Mouse (Mus musculus) lung, postnatal 0 days (tissue): ENCODE measurements at regions not wholly inside any gene's neighbourhood (a gene's known extent, or its start where the extent isn't known, plus 50 kb on each side); places are given as distances from the start of the nearest gene placed in this dataset.

Source experiments
- ATAC-seq: fragments of 200-750 bp; cut with Nextera tagmentation; 2 replicates; pipeline ENCODE4 v1.8.0; 2017; ENCODE audit warnings: moderate library complexity
- DNase-seq: peaks from one replicate; pipeline ENCODE4 v3.0.0-alpha.2; 2016; ENCODE audit warnings: low spot score
- H3K27ac ChIP-seq: fragments of 300-500 bp; sonication (generic); 2 replicates; pipeline ENCODE4 v1.5.1; 2014; ENCODE audit warnings: antibody characterized with exemption, mild to moderate bottlenecking, low read length, mixed read lengths
- H3K27me3 ChIP-seq: fragments of 300-500 bp; sonication (generic); replicated peaks from 2 replicates; pipeline ENCODE4 v1.6.1; 2014; ENCODE audit warnings: low read length, mixed read lengths; ENCODE audit not compliant: insufficient read depth
- H3K36me3 ChIP-seq: fragments of 300-500 bp; sonication (generic); 2 replicates; pipeline ENCODE4 v1.6.1; 2014; ENCODE audit warnings: low read length, mixed read lengths; ENCODE audit not compliant: insufficient read depth
- H3K4me1 ChIP-seq: fragments of 300-500 bp; sonication (generic); 2 replicates; pipeline ENCODE4 v1.6.1; 2014; ENCODE audit warnings: antibody characterized with exemption, low read depth, low read length, mixed read lengths; ENCODE audit not compliant: insufficient read depth
- H3K4me2 ChIP-seq: fragments of 300-500 bp; sonication (generic); replicated peaks from 2 replicates; pipeline ENCODE4 v1.6.1; 2014; ENCODE audit warnings: low read depth, mild to moderate bottlenecking, low read length, moderate library complexity, mixed read lengths
- H3K4me3 ChIP-seq: fragments of 300-500 bp; sonication (generic); 2 replicates; pipeline ENCODE4 v1.5.1; 2014; ENCODE audit warnings: low read depth, low read length
- H3K9ac ChIP-seq: fragments of 300-500 bp; sonication (generic); replicated peaks from 2 replicates; pipeline ENCODE4 v1.6.1; 2014; ENCODE audit warnings: low read depth, mild to moderate bottlenecking
- H3K9me3 ChIP-seq: fragments of 300-500 bp; sonication (generic); 2 replicates; pipeline ENCODE4 v1.6.1; 2016; ENCODE audit warnings: low read length, mixed read lengths
- CTCF ChIP-seq: IDR thresholded peaks from 2 replicates; pipeline ENCODE4 v1.5.1; 2016; ENCODE audit warnings: antibody characterized with exemption, mild to moderate bottlenecking
- EP300 ChIP-seq: IDR thresholded peaks from 2 replicates; pipeline ENCODE4 v1.6.1; 2016; ENCODE audit warnings: antibody characterized with exemption, mild to moderate bottlenecking, control low read depth
- WGBS: fragments of 180-500 bp; shearing (Covaris S2); extraction: QIAGEN DNeasy Blood & Tissue Kit; methylation state at CpG from one replicate; pipeline ENCODE4 v1.1.7; 2014; 5-methylcytosine and 5-hydroxymethylcytosine counted together

DNA sequence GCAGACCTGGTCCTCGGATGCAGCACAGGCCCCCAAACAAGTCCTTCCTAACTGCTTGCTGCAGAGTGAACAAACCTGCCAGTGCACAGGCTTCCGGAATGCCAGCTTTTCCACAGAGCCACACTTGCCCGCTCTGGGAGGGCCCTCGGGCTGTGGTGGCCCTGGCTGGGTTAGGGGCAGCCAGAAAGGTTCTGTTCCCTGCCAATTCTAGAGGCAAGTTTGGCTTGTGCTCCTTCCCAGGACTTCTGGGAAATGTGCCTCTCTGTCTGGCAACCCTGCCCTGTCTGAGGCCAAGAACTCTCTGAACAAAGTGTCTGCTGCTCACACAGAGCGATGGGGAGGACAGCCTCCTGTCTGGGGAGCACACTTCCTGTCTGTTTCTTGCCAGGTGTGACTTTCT lies 66.4 kb downstream of the Xrcc2 start:
- Histone ChIP-seq H3K9me3 (no peaks in the 10 kb centered on the region), H3K4me1 (no peaks in the 10 kb centered on the region), H3K27ac (no peak overlapping the region), H3K4me3 (no peak overlapping the region), H3K9ac (no peak overlapping the region), H3K4me2 (no peak overlapping the region), H3K36me3 (no peaks in the 10 kb centered on the region), H3K27me3 (no peaks in the 10 kb centered on the region)
- TF ChIP-seq EP300 (no peak), CTCF (no peak)
- 77% methylated on average over 5 of the region's 5 CpGs for WGBS
- ATAC-seq, result no peak
- DNase-seq, result no peak

DNA sequence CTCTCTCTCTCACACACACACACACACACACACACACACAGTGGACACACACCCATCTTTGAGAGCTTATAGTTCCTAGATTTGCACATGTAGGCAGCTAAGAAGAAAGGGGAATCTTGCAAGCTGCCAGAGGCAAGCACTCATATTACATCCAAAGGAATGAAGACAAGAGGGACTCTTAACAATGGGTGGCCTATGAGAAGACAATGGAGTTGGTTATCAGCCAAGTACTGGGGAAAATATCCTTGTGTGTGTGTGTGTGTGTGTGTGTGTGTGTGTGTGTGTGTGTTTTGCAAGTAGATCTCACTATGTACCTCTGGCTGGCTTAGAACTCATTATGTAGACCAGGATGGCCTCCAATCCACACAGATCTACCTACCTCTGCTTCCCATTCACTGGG lies 67.5 kb downstream of the Xrcc2 start:
- Histone ChIP-seq H3K4me2 (no peak overlapping the region), H3K27me3 (no peaks in the 10 kb centered on the region), H3K36me3 (no peaks in the 10 kb centered on the region), H3K4me1 (no peaks in the 10 kb centered on the region), H3K4me3 (no peak overlapping the region), H3K9ac (no peak overlapping the region), H3K9me3 (no peaks in the 10 kb centered on the region), H3K27ac (no peak overlapping the region)
- no peak for ATAC-seq
- no peak for TF ChIP-seq CTCF
- no peak for TF ChIP-seq EP300
- DNase-seq, result no peak

DNA sequence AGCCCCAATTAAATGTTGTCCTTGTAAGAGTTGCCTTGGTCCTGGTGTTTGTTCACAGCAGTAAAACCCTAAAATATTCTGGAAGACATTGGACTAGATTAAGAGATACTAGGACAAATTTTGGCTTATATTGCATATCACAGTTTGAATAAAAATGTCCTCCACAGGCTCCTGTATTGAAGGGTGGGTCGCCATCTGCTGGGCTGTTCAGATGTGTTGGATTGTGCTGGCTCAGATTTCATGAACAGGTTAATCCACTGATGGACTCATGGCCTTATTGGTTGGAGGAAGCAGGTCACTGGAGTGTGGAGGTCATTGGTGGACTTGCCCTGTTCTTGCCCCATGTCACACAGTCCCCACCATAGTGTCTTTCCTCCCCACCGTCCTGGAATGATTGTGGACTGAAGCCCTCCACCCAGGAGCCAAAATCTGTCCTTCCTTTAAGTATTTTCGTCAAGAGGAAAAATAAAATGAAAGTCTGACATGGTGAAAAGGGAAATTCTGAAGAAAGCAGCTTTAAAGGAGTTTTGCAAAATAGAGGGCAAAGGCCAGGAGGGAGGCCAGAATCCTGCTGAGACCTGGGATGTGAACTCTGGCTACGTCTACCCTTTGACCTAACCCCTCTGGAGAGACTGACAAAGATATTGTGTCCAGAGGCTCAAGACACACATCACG lies 72.6 kb downstream of the Xrcc2 start:
- H3K36me3 ChIP-seq, result no peaks in the 10 kb centered on the region
- no peak overlapping the region for H3K4me2 ChIP-seq
- 76% methylated on average over 5 of the region's 5 CpGs for WGBS
- H3K9me3 ChIP-seq, result no peaks in the 10 kb centered on the region
- H3K9ac ChIP-seq, result no peak overlapping the region
- no peak overlapping the region for H3K27ac ChIP-seq
- H3K4me3 ChIP-seq, result no peak overlapping the region
- TF ChIP-seq EP300, result no peak
- TF ChIP-seq CTCF, result peak; percentile 24; the same call in 1 of the 2 replicates
- no peak for ATAC-seq
- H3K4me1 ChIP-seq, result no peaks in the 10 kb centered on the region
- DNase-seq, result peak; percentile 8
- H3K27me3 ChIP-seq, result no peaks in the 10 kb centered on the region

DNA sequence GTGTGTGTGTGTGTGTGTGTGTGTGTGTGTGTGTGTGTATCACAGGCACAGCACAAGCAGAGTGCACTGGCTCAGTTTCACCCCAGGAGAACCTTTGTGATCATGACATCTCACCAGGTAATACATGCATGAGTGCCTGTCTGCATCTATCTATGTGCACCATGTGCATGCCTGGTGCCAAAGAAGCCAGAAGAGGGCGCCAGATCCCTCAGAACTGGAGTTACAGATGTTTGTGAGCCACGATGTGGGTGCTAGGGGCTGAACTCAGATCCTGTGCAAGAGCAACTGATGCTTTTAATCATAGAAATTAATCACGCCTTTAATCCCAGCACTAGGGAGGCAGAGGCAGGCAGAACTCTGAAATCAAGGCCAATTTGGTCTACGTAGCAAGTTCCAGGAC lies 75.9 kb downstream of the Xrcc2 start:
- no peaks in the 10 kb centered on the region for H3K4me1 ChIP-seq
- H3K9me3 ChIP-seq, result no peaks in the 10 kb centered on the region
- WGBS, result 81% methylated on average over 4 of the region's 4 CpGs
- H3K4me3 ChIP-seq, result no peak overlapping the region
- no peak for TF ChIP-seq EP300
- TF ChIP-seq CTCF, result no peak
- no peak overlapping the region for H3K27ac ChIP-seq
- no peaks in the 10 kb centered on the region for H3K27me3 ChIP-seq
- no peak overlapping the region for H3K4me2 ChIP-seq
- DNase-seq, result no peak
- no peaks in the 10 kb centered on the region for H3K36me3 ChIP-seq
- no peak for ATAC-seq
- no peak overlapping the region for H3K9ac ChIP-seq

DNA sequence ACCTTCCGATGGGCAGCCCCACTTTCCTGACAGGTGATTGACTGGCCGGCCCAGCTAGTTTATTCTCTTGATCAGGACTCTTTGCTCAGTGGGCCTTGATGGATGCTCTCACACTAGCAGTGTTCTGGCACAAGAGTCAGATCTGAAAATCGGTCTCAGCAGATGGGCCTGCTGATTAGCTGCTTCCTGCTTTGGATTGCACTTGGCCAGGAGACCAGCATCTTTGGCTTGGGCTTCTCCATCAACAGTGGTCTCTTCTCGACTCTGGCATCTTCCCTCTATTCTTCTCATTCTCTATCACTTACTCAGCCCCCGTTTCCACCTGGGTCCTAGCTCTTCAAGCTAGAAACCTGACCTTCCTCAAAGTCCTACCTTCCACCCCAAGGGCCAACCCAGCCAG lies 77.1 kb downstream of the Xrcc2 start:
- DNase-seq, result no peak
- no peaks in the 10 kb centered on the region for H3K36me3 ChIP-seq
- WGBS, result 83% methylated on average over 5 of the region's 5 CpGs

DNA sequence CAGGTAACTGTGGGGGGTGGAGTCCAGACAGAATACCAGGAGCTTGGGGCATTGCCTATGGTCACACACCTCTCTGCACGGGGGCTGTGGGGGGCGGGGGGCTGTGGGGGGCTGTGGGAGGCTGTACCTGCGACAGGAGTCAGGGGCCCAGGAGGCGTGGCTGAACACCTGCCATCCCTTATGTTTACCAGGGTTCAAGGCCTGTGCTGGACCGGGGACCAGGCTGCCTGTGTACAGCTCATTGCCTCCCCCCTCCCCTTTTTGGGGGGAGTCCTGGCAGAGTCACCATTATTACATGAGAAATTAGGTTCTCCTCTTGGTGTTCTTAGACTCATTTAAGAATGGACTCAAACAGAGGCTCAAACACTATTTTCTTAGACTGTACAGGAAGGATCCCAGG lies 78.5 kb downstream of the Xrcc2 start:
- H3K9me3 ChIP-seq, result no peaks in the 10 kb centered on the region
- H3K4me3 ChIP-seq, result no peak overlapping the region
- no peaks in the 10 kb centered on the region for H3K36me3 ChIP-seq
- 63% methylated on average over 3 of the region's 5 CpGs for WGBS
- no peaks in the 10 kb centered on the region for H3K4me1 ChIP-seq
- no peak overlapping the region for H3K9ac ChIP-seq
- no peaks in the 10 kb centered on the region for H3K27me3 ChIP-seq
- no peak for ATAC-seq
- DNase-seq, result no peak
- no peak overlapping the region for H3K27ac ChIP-seq
- no peak for TF ChIP-seq CTCF
- no peak for TF ChIP-seq EP300
- no peak overlapping the region for H3K4me2 ChIP-seq

More for the DNA sequence above, 77.1 kb downstream of the Xrcc2 start:
- no peak for ATAC-seq
- no peak overlapping the region for H3K27ac ChIP-seq
- no peak for TF ChIP-seq EP300
- no peak for TF ChIP-seq CTCF
- H3K9ac ChIP-seq, result no peak overlapping the region
- no peaks in the 10 kb centered on the region for H3K4me1 ChIP-seq
- H3K4me2 ChIP-seq, result no peak overlapping the region
- H3K4me3 ChIP-seq, result no peak overlapping the region
- no peaks in the 10 kb centered on the region for H3K27me3 ChIP-seq
- H3K9me3 ChIP-seq, result no peaks in the 10 kb centered on the region

DNA sequence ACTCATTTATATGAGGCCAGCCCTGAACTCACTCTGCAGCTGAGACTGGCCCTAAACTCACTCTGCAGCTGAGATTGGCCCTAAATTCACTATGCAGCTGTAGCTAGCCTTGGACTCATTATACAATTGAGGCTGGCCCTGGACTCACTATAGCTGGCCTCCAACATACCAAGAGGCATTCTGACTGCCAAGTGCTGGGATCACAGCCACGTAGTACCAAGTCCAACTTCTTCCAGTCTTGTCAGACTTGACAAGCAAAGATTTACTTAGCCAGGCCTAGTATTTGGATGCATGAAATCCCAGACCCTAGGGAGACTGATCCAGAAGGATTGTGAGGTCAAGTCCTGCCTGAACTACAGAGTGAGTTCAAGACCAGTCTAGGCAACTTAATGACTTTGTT lies 81.6 kb downstream of the Xrcc2 start:
- H3K9me3 ChIP-seq, result no peaks in the 10 kb centered on the region
- 42% methylated on average over 1 of the region's 1 CpGs for WGBS
- TF ChIP-seq EP300 (no peak), CTCF (no peak)
- H3K4me3 ChIP-seq, result no peak overlapping the region
- H3K9ac ChIP-seq, result no peak overlapping the region
- H3K27ac ChIP-seq, result no peak overlapping the region
- DNase-seq, result no peak
- H3K4me1 ChIP-seq, result no peaks in the 10 kb centered on the region
- H3K27me3 ChIP-seq, result no peaks in the 10 kb centered on the region
- no peak overlapping the region for H3K4me2 ChIP-seq
- ATAC-seq, result no peak
- H3K36me3 ChIP-seq, result no peaks in the 10 kb centered on the region
